18 mouse cellular contexts compared by ENCODE assay signal in the genomic region with DNA sequence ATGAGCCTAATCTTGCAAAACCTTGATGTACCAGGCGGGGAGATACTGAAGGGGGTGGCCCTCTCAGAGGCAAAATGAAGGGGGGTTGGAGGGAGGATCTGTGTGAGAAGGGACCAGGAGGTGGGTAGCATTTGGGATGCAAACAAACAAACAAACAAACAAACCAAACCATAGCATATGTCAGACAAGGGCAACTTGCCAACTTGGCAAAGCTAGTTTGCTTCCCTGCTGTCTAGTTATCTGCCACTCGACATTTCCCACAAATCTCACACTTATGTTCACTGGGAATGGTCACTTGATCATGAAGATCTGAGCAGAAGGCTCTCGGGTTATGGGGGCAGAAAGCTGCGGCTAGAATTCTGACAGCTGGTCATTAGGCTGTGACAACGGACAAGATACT.
DNase-seq lines count a peak whose midpoint lies in the region; ATAC-seq and TF ChIP-seq lines count a peak whose summit lies in the region.
"Had no signal": no experiment of that assay in that cellular context is flagged by ENCODE, and none has a peak within 500 bp of the region (broad histone marks: within the 10 kb centered on the region; RNA-seq: fewer than 3 reads in every experiment).

No protein-coding gene starts in this region.

- no peak for TF ChIP-seq CTCF in midbrain, postnatal 0 days (IDR thresholded peaks at IDR 0.05)
- TF ChIP-seq CTCF in forebrain, postnatal 0 days (IDR thresholded peaks at IDR 0.05; ENCODE audit: low read depth), result no peak

- H3K27me3 ChIP-seq in hindbrain, embryonic 15.5 days, result no peaks in the 10 kb centered on the region
- H3K27me3 ChIP-seq in hindbrain, embryonic 11.5 days (ENCODE audit: control insufficient read depth, insufficient read depth, low read length), result no peaks in the 10 kb centered on the region
- no peaks in the 10 kb centered on the region for H3K27me3 ChIP-seq in midbrain, postnatal 0 days (ENCODE audit: insufficient read depth, low read length)
- no peaks in the 10 kb centered on the region for H3K27me3 ChIP-seq in midbrain, embryonic 16.5 days (ENCODE audit: control insufficient read depth, insufficient read depth, low read depth, low read length)
- no peaks in the 10 kb centered on the region for H3K27me3 ChIP-seq in forebrain, postnatal 0 days (ENCODE audit: insufficient read depth, low read length)
- H3K27me3 ChIP-seq: liver, embryonic 12.5 days; neural tube, embryonic 13.5 days had no signal

- H3K9ac ChIP-seq in hindbrain, embryonic 15.5 days, result no peak overlapping the region
- no peak overlapping the region for H3K9ac ChIP-seq in hindbrain, embryonic 11.5 days (ENCODE audit: low read depth, low read length)
- H3K9ac ChIP-seq in midbrain, postnatal 0 days (replicated peaks; ENCODE audit: low read length, poor library complexity, severe bottlenecking), result no peak overlapping the region
- H3K9ac ChIP-seq in midbrain, embryonic 16.5 days (ENCODE audit: low read depth, low read length), result no peak overlapping the region
- H3K9ac ChIP-seq in forebrain, postnatal 0 days, result no peak overlapping the region
- H3K9ac ChIP-seq: liver, embryonic 12.5 days; lung, embryonic 14.5 days; neural tube, embryonic 13.5 days had no signal

- H3K4me2 ChIP-seq in hindbrain, embryonic 15.5 days, result no peak overlapping the region
- no peak overlapping the region for H3K4me2 ChIP-seq in hindbrain, embryonic 11.5 days (replicated peaks; ENCODE audit: low read depth, low read length)
- H3K4me2 ChIP-seq in midbrain, postnatal 0 days (ENCODE audit: low read depth, low read length, poor library complexity, severe bottlenecking), result no peak overlapping the region
- no peak overlapping the region for H3K4me2 ChIP-seq in midbrain, embryonic 16.5 days (ENCODE audit: low read length)
- no peak overlapping the region for H3K4me2 ChIP-seq in forebrain, postnatal 0 days (ENCODE audit: low read depth)
- H3K4me2 ChIP-seq: liver, embryonic 12.5 days; lung, embryonic 14.5 days; neural tube, embryonic 13.5 days had no signal

- no peak for DNase-seq in hindbrain, embryonic 11.5 days (ENCODE audit: low spot score)
- DNase-seq in midbrain, postnatal 0 days (ENCODE audit: low spot score), result peak; percentile 69
- peak; percentile 83 for DNase-seq in cerebellum, adult 9-10 months
- DNase-seq in forebrain, postnatal 0 days, result peak; percentile 58
- DNase-seq in adrenal gland, postnatal 36 days, result no peak
- DNase-seq in kidney, adult 9 months, result no peak
- DNase-seq: B cell, adult 2 months; embryo, embryonic 11 days; kidney, adult 18-20 months; kidney, postnatal 10 days; lung, embryonic 14.5 days; lung, postnatal 4 days; thymus, postnatal 25 days had no signal

- H3K9me3 ChIP-seq in hindbrain, embryonic 15.5 days, result no peaks in the 10 kb centered on the region
- H3K9me3 ChIP-seq in hindbrain, embryonic 11.5 days (ENCODE audit: control insufficient read depth, low read length), result no peaks in the 10 kb centered on the region
- H3K9me3 ChIP-seq in midbrain, postnatal 0 days (ENCODE audit: low read length), result no peaks in the 10 kb centered on the region
- no peaks in the 10 kb centered on the region for H3K9me3 ChIP-seq in midbrain, embryonic 16.5 days (replicated peaks; ENCODE audit: control insufficient read depth, low read length, poor library complexity, severe bottlenecking)
- H3K9me3 ChIP-seq in forebrain, postnatal 0 days (ENCODE audit: low read length), result no peaks in the 10 kb centered on the region
- H3K9me3 ChIP-seq: heart, embryonic 10.5 days; liver, embryonic 12.5 days; neural tube, embryonic 13.5 days had no signal

- 0 out of 2 replicates have a peak, but pooled peaks have one; percentile 34 for ATAC-seq in hindbrain, embryonic 15.5 days (ENCODE audit: low FRiP score, low read depth)
- ATAC-seq in hindbrain, embryonic 11.5 days (ENCODE audit: low FRiP score), result no peak
- no peak for ATAC-seq in midbrain, postnatal 0 days (ENCODE audit: low FRiP score)
- no peak for ATAC-seq in midbrain, embryonic 16.5 days
- peak; percentile 23; the same call in 1 of the 2 replicates for ATAC-seq in forebrain, postnatal 0 days
- ATAC-seq: liver, embryonic 12.5 days had no signal

- no peak overlapping the region for H3K27ac ChIP-seq in hindbrain, embryonic 15.5 days (replicated peaks)
- H3K27ac ChIP-seq in hindbrain, embryonic 11.5 days (ENCODE audit: low read depth, low read length), result no peak overlapping the region
- no peak overlapping the region for H3K27ac ChIP-seq in midbrain, postnatal 0 days (ENCODE audit: low read depth, low read length)
- no peak overlapping the region for H3K27ac ChIP-seq in midbrain, embryonic 16.5 days (ENCODE audit: low read length)
- H3K27ac ChIP-seq in forebrain, postnatal 0 days (ENCODE audit: low read depth, low read length), result no peak overlapping the region
- H3K27ac ChIP-seq: heart, embryonic 10.5 days; liver, embryonic 12.5 days; neural tube, embryonic 13.5 days had no signal

- 73% methylated on average over 5 of the region's 5 CpGs for WGBS in hindbrain, embryonic 15.5 days
- whole genome bisulfite sequencing in hindbrain, embryonic 11.5 days, result 90% methylated on average over 5 of the region's 5 CpGs
- 80% methylated on average over 5 of the region's 5 CpGs for WGBS in midbrain, postnatal 0 days
- WGBS in midbrain, embryonic 16.5 days, result 83% methylated on average over 5 of the region's 5 CpGs
- 55% methylated on average over 5 of the region's 5 CpGs for WGBS in forebrain, postnatal 0 days

- H3K4me3 ChIP-seq in hindbrain, embryonic 15.5 days, result no peak overlapping the region
- H3K4me3 ChIP-seq in hindbrain, embryonic 11.5 days (ENCODE audit: low read depth, low read length), result no peak overlapping the region
- no peak overlapping the region for H3K4me3 ChIP-seq in midbrain, postnatal 0 days (ENCODE audit: low read depth, low read length)
- no peak overlapping the region for H3K4me3 ChIP-seq in midbrain, embryonic 16.5 days (ENCODE audit: low read depth, low read length)
- H3K4me3 ChIP-seq in forebrain, postnatal 0 days (ENCODE audit: low read depth, low read length), result no peak overlapping the region
- H3K4me3 ChIP-seq: heart, embryonic 10.5 days; liver, embryonic 12.5 days; neural tube, embryonic 13.5 days had no signal

- H3K36me3 ChIP-seq in hindbrain, embryonic 15.5 days, result no peaks in the 10 kb centered on the region
- no peaks in the 10 kb centered on the region for H3K36me3 ChIP-seq in hindbrain, embryonic 11.5 days (ENCODE audit: control insufficient read depth, insufficient read depth, low read length)
- no peaks in the 10 kb centered on the region for H3K36me3 ChIP-seq in midbrain, postnatal 0 days (ENCODE audit: insufficient read depth, low read length)
- no peaks in the 10 kb centered on the region for H3K36me3 ChIP-seq in midbrain, embryonic 16.5 days (ENCODE audit: control insufficient read depth, insufficient read depth, low read length)
- H3K36me3 ChIP-seq in forebrain, postnatal 0 days (ENCODE audit: insufficient read depth), result no peaks in the 10 kb centered on the region
- H3K36me3 ChIP-seq: heart, embryonic 10.5 days; liver, embryonic 12.5 days; neural tube, embryonic 13.5 days had no signal

- no peaks in the 10 kb centered on the region for H3K4me1 ChIP-seq in hindbrain, embryonic 15.5 days (replicated peaks)
- H3K4me1 ChIP-seq in hindbrain, embryonic 11.5 days (replicated peaks; ENCODE audit: control insufficient read depth, insufficient read depth, low read length), result no peaks in the 10 kb centered on the region
- H3K4me1 ChIP-seq in midbrain, postnatal 0 days (ENCODE audit: insufficient read depth, low read length), result no peaks in the 10 kb centered on the region
- H3K4me1 ChIP-seq in midbrain, embryonic 16.5 days (ENCODE audit: control insufficient read depth, insufficient read depth, low read length), result no peaks in the 10 kb centered on the region
- H3K4me1 ChIP-seq in forebrain, postnatal 0 days (ENCODE audit: insufficient read depth), result no peaks in the 10 kb centered on the region
- H3K4me1 ChIP-seq: heart, embryonic 10.5 days; liver, embryonic 12.5 days; neural tube, embryonic 13.5 days had no signal

Comparison
In these comparisons a context has a peak if more than half of its experiments do, and no peak if none do; other contexts are left out.
1. ATAC-seq: peak in hindbrain, embryonic 15.5 days (single experiment) and forebrain, postnatal 0 days (single experiment); none in hindbrain, embryonic 11.5 days (single experiment), midbrain, postnatal 0 days (single experiment) and midbrain, embryonic 16.5 days (single experiment).
2. DNase-seq: peak in midbrain, postnatal 0 days (single experiment), cerebellum, adult 9-10 months (single experiment) and forebrain, postnatal 0 days (single experiment); none in hindbrain, embryonic 11.5 days (single experiment), adrenal gland, postnatal 36 days (0 of 2) and kidney, adult 9 months (single experiment).